Mouse (Mus musculus) c-Kit-positive CD71-positive TER-119-positive erythroid progenitor cells, embryonic 14.5 days (primary cell): ENCODE data around the gene Trim43a.
"Not testable (repeated sequence)": the region's sequence is repeated elsewhere in the genome, so short reads cannot be mapped to it uniquely, and the experiment has no call there.

Experiments used
- DNase-seq: peaks from one replicate; pipeline ENCODE4 v3.0.0-alpha.2; 2013; ENCODE audit warnings: low spot score

Trim43a gene

GRCm38 (mm10) chr9:88580591-88580990, at the start of gene Trim43a:
Gene Trim43a (plus strand): TSS chr9:88580891.
- not testable (repeated sequence) for DNase-seq

GRCm38 (mm10) chr9:88534093-88534492, 46.6 kb upstream of the Trim43a start:
- no peak for DNase-seq

GRCm38 (mm10) chr9:88539546-88540224, 41.0 kb upstream of the Trim43a start:
- no peak for DNase-seq

- DNase-seq = no peak
Measured at GRCm38 (mm10) chr9:88542816-88543215, 37.9 kb upstream of the Trim43a start.

GRCm38 (mm10) chr9:88545534-88545933, 35.2 kb upstream of the Trim43a start:
- DNase-seq = no peak

- peak; percentile 77 for DNase-seq
Measured at GRCm38 (mm10) chr9:88546166-88546565, 34.5 kb upstream of the Trim43a start.

- no peak for DNase-seq
Measured at GRCm38 (mm10) chr9:88546657-88547056, 34.0 kb upstream of the Trim43a start.

GRCm38 (mm10) chr9:88547270-88547669, 33.4 kb upstream of the Trim43a start:
- peak; percentile 56 for DNase-seq

GRCm38 (mm10) chr9:88547851-88548613, 32.7 kb upstream of the Trim43a start, which contains the start of gene Zfp949:
Gene Zfp949 (plus strand): TSS chr9:88548020.
- DNase-seq = peak; percentile 84

- no peak for DNase-seq
Measured at GRCm38 (mm10) chr9:88548614-88548945, 32.1 kb upstream of the Trim43a start.

GRCm38 (mm10) chr9:88553071-88553470, 27.6 kb upstream of the Trim43a start:
- DNase-seq = no peak

- no peak for DNase-seq
Measured at GRCm38 (mm10) chr9:88558146-88558545, 22.5 kb upstream of the Trim43a start.

GRCm38 (mm10) chr9:88561476-88561875, 19.2 kb upstream of the Trim43a start:
- not testable (repeated sequence) for DNase-seq

GRCm38 (mm10) chr9:88570471-88570870, 10.2 kb upstream of the Trim43a start:
- DNase-seq = not testable (repeated sequence)

- not testable (repeated sequence) for DNase-seq
Measured at GRCm38 (mm10) chr9:88593708-88594107, 13.0 kb downstream of the Trim43a start.

GRCm38 (mm10) chr9:88599206-88600162, 18.8 kb downstream of the Trim43a start:
- DNase-seq = peak; percentile 83

GRCm38 (mm10) chr9:88625803-88626514, 45.3 kb downstream of the Trim43a start:
- DNase-seq = not testable (repeated sequence)

GRCm38 (mm10) chr9:88638125-88638524, 57.4 kb downstream of the Trim43a start:
- DNase-seq = not testable (repeated sequence)
